Mouse (Mus musculus): ENCODE results near the gene Prokr1.
A peak's percentile ranks its signal among the peaks of the same experiment; 100 is the strongest.
"Not testable (repeated sequence)": the region's sequence is repeated elsewhere in the genome, so short reads cannot be mapped to it uniquely, and the experiment has no call there.

The Prokr1 gene

DNA sequence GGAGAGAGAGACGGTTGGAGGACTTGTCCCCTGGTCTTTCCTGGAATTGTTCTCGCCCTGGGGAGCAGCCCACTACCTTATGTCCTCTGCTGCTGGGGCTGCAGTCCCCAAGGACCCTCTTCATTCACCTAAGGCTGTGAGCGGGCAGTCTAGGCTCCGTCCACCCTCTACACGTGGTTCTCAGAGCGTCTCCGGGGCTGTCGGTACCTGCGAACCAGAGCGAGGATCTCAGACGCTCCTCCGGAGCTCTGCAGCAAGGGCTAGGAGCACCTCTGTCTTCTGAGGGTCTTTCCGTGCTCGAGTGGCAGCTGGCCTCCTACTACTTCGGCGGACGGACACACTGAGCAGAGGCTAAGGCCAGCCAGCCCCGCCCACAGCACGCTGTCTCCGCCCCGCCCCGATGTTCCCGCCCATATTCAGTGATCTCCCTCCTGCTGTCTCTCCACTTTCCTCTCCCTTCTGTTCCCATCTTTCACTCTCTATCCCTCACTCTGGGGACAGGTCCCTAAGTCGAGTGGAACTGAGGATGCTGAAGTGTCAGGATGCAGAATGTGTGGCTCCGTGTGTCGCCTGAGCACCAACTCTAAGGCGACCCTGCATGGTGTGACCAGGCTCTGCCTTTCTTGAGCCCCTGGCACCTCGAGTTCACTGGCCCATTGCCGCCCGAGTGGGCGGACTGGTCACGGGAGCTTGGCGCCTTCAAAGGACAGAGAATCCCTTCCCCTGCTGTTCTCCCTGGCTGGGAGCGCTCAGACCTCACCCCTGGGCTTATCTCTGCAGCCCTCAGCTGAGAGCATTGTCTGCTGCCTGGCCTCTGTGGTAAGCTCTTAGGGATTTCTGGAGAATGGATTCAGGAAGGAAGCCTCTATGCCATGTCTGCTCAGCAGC is at the start of gene Prokr1:
Gene Prokr1, minus strand, starts transcription at position 350 of the 888 bp plus-strand sequence.
- no peak for DNase-seq (ENCODE audit: low spot score)

DNA sequence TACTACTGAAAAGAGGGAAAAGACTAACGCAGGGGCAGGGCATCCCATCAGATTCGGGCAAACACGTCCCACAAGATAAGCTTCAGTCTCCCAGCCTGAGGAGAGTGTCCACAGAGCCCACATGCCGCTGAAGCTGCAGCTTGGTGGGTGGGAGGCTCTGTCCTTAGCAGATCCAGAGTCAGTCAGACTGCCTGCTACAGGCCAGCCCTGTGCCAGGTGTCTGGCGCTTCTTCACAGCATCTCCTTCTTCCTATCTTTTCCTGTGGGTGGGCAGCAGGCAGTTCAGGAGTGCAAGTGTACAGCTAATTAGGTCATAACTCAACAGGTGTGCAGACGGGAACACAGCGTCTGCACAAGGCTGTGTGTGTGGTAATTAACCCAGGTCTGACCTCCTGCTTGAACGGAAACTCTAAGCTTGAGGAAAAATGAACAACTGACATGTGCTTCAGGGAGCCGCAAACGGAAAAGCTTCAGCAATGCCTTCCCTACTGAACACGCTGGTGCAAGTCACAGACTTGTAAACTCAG is 47.7 kb upstream of the Prokr1 start:
- DNase-seq (ENCODE audit: low spot score): no peak

DNA sequence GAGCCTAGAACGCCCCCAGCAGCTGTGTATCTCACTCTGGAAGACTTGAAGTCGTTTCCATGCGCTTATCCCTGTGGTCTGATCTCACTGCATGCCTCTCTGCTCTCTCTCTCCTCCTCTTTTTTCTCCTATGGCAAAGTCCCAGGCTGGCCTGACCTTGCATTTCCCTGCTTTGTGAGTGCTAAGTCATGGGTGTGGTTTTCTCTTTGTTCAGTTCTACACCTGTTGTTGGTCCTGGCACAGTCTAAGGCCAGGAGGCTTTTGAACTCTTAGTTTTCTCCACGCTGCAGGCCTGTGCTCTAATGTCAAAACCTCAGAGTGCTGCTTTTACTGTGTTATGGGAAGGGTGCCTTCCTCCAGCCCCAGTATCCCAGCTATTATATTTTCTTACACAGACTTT is 41.6 kb upstream of the Prokr1 start:
- no peak for DNase-seq (ENCODE audit: low spot score)

DNA sequence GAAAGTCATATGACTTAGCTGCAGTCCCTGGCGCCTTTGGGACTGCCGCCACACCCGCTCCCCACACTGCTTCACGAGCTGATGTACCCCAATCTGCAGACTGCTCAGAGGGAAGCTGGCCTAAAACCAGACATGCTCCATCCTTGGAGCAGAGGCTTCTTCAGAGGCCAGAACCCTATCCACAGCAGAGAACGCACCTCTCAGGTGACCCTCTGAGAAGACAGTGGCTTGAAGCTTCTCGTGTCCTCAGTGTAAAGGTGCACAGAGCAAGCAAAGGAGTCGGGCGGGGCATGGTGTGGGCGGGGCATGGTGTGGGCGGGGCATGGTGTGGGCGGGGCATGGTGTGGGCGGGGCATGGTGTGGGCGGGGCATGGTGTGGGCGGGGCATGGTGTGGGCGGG is 38.4 kb upstream of the Prokr1 start:
- DNase-seq (ENCODE audit: low spot score): not testable (repeated sequence)

DNA sequence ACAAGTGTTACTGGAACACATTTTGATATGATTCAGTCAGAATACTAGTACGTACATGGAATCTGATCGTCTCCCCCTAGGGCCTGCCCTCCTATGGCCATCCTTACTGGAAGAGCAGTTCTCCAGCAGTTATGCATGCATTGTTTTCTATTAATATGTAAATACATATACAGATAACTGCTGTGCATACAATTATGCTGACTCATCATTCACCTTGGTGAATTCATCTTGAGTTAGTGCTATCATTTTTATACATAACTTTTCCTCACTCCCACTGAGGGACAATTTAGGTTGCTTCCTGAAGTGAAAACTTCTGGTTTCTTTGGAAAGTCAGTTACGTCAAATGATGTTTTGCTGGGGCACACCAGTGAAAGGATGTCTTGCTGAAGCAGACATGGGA is 32.6 kb upstream of the Prokr1 start:
- no peak for DNase-seq (ENCODE audit: low spot score)

DNA sequence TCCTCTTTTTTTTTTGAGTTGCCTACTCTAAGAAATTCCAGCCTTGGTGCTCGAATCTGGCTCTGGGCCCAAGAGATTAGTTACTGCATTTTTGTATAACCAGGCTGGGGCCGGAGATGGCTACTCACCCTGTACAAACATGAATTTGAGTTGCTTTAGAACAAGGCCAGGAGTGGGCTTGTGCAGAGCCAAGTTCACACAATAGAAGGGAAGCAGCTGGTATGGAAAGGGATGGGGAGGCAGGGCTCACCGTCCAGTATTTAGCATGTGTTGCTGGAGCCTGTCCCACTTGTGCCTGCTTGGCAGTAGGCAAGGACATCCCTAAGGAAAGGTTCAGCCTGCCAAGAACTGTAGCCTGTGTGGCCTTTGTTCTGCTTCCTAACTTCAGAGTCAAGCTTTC is 30.7 kb upstream of the Prokr1 start:
- DNase-seq (ENCODE audit: low spot score): peak; percentile 64

DNA sequence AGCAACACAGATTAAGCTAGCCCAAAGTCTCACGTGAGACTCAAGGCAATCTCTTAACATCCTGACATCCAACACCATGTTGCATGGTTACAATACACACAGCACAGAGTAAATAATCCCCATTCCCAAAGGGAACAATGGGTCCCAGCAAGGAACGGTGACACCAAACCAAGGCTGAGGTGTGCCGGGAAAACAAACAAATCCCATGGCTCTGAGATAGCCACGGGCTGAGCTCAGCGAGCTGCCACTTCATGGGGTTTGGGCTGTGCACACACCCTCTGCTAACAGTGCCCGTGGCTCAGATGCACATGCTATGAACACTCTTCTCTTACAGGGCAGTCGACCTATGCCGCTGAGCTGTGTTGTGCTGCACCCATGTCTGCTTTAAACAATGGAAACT is 27.5 kb upstream of the Prokr1 start:
- no peak for DNase-seq (ENCODE audit: low spot score)

DNA sequence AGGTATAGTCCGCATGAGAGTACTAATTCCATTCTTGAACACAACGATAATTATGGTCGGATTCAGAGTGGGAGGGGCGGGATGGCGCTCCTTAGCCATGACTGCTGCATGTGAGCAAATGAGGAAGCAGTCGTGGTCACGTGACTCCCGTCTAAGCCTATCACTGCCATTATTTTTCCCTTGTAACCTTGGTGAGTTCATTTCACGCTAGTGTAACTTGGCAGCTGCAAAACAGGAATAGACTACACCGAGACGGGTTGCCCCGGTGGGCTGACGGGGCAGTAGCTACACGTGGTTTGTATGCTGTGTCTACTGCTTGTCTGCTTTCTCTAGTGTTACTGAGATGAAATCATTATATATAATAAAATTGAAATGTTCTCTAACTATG is 25.1 kb upstream of the Prokr1 start:
- no peak for DNase-seq (ENCODE audit: low spot score)

DNA sequence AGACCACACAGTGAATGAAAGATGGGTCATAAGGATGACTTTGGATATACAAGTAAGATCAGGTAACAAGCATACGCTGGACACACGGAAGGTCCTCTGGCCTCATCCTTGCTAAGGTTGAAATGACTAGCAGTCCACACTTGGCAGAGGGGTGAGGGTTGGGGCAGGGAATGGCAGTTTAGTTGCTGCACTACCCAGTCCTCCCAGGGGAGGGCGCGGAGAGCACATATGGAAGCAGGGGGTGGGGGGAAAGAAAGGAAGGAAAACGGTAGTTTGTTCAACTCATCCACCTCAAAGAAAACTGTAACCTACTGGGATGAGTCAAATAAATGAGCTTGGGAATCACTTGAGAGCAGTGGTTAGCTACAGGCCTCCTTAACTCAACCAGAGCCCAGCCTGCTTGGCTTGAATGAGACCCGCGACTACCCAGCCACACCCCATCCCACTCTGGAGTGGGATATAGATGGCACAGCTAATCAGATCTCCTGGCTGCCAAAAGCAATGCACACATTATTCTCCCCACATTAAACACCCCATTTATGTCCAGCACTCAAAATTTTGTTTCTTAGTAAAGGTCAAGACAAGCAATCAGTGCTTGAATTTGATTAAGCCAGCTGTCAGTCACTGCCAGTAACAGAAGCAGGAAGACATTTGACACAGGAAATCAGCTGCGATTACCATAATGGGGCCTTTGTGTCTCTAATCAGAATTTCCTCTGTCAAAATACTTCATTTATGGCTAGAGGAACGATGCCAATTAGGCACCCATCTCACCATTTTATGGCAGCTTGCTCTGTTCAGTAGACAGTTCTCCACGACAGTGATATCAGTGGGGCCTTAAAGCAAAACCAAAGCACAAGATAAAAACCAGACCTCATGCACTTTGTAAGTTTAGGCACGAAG is 24.5 kb upstream of the Prokr1 start:
- DNase-seq (ENCODE audit: low spot score): no peak

DNA sequence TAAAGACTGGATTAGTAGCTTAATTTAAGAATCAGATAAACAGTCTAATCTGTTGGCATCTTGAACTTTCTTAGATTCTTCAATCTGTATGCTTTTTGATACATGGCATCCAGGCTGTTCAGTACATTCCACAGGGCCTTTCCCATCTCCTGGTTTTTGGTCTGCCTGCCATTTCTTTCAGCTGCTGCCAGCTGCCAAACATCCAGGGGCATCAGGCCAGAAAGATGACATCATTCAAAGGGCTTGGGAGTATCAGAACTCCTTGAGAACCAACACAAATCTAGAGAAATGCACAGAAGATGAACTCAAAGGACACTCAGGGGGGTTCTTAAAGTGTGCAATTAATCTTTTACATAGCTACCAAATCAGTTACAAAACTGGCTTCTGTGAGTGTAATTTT is 9.3 kb upstream of the Prokr1 start:
- peak; percentile 19 for DNase-seq (ENCODE audit: low spot score)

DNA sequence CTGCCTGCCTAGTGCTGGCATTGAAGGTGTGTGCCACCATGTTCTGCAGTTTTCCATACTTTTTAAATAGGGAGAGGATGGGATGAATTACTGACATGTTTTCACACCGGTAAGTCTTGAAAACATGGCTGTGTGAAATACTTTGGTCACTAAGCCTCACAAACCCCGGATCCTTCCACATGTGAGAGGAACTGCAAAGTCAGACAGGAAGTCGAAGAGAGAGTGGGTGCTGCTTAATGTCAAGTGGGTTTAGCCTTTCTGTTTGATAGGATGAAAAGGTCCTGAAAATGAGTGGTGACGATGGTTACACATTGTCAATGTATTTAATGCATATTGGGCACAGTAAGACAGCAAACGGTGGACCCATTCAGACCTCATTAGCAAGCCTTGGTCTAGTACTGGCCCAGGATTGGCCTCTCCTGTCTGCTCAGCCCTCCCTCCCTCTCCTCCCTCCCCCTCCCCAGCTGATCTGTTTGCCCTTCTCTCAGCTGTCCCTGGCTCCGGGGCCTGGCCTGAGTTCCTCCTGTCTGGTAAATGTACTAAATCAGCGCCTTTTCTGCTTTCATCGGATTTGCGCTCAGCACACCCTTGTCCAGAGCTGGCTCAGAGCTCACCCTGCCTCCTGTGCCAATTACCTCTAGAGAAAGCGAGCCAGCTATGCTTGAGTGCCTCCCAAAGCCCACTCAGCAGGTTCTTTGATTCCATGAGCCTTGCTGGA is 6.7 kb upstream of the Prokr1 start:
- DNase-seq (ENCODE audit: low spot score): no peak

DNA sequence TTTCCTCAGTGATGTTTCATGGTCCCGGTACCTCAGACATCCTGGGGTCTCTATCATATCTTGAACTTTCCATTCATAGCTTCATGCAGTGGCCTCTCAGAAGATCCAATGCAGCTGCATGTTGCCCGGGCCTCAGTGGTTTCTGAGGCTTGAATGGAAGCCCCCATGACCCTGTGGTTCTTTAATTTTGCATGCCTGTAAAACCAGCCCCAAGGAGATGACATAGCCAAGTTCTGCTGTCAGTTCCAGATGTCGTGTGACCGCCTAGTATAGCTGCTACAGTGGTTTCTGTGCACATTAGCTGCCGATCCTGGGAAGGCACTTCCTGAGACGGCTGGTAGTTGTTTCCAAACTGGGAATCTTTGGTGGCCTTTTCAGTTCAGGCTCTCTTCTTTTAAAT is 3.6 kb upstream of the Prokr1 start:
- DNase-seq (ENCODE audit: low spot score): no peak

DNA sequence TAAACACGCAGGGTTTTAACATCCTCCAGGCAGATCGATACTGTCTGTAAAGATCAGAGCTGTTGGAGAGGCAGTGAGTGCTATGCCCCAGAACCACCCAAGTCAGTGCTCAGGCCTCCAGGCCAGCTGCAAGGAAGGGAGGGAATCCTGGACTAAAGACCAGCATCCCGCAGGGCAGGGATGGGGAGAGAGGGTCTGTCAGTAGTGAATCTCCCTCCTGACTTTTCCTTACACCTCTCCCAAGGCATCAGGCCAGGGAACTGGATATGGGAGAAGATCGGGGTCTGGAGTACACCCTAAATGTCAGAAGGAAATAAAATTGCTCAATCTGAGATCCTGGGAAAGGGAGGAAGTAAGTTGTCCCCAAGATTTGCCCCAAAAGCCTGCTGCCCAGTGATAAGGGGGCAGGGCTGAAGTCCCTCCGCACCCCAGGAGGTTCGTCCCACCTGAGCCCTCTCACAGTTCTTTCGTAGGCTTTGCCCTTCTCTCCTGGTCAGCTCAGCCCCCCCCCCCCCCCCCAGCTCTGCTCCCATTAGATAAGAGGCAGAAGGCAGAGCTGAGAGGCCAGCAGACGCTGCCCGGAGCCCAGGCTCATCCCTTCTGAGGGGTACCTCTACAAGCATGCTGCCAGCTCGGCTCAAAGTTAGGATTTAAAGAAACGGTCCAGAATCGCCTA is 687 bp downstream of the Prokr1 start:
- no peak for DNase-seq (ENCODE audit: low spot score)

DNA sequence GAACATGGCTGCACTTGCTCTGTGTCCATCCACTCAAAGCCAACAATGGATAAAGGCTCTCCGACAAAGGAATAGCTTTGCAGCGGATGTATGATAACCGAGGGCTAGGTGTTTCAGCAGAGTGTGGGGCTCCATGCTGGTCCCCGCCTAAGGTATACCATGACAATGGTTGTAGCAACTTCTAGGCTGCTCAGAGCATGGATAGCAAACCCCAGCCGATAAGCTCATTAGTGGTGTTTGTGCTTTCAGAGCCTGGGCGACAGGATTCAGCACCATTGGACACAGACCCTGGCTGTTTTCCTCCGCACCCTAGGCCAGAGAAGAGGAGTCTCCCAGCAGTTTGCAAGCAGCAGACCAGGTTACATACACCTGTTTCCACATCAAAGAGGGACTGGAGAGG is 6.6 kb downstream of the Prokr1 start:
- no peak for DNase-seq (ENCODE audit: low spot score)

DNA sequence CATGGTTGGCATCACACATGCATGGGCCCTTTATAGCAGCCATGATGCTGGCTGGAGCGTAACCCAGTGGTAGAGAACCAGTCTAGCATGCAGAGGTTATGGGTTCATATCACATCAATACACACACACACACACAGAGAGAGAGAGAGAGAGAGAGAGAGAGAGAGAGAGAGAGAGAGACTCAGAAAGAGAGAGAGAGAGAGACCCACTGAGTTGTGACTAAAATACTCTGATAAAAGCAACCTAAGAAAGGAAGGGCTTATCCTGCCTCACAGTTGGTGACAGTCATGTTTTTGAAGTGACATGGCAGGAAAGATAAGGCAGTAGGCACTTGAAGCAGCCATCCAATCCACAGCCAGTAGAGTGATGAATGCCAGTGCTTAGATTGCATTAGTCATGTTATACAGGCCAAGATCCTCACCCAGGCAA is 7.3 kb downstream of the Prokr1 start:
- no peak for DNase-seq (ENCODE audit: low spot score)

DNA sequence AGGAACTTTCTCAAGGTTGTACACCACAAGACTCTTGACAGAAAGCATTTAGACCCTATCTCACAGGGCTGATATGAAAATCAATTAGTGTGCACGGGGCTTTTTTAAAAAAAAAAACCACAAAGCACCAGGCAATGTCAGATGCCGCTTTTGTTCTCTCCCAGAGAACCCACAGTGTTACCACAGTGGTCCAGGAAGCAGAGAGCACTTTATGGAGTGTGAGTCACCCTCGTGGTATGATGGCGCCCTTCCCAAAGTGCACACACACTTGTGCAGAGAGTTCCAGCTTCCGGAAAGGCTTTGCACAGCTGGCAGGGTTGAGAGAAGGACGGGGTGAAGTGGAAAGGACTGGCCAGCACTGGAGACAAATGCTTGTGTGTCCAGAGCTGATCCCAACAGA is 8.1 kb downstream of the Prokr1 start:
- no peak for DNase-seq (ENCODE audit: low spot score)

DNA sequence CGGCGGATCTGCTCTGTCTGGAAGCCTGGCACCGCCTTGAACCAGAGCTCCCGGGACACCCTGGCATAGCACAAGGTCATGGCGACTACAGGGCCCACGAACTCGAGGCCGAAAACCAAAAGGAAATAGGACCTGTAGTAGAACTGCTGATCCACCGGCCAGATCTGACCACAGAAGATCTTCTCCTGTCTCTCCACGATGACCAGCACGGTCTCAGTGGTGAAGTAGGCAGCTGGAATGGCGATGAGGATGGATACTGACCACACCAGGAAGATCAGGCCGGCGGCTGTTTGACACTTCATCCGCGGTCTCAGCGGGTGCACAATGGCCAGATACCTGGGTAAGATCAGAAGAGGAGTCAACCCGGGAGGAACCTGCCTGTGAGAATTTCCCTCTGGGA is 9.0 kb downstream of the Prokr1 start:
- DNase-seq (ENCODE audit: low spot score): no peak

DNA sequence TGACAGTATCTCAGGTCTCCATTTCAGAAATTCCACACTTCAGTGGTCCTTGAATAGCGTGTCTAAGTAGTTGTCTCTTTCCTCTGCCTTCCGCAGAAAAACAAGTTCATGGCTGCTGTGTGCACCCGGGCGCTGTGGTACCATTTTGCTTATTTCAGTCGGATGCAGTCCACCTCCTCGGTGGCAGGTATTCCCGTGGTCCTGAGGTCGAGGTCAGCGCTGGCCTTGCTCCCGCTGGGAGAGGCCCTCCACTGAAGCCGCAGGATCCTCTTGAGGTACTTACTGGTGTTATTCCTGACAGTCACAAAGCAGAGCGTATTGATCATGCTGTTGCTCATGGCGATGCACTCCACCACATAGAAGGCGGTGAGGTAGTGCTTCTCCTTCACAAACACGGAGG is 9.5 kb downstream of the Prokr1 start:
- no peak for DNase-seq (ENCODE audit: low spot score)

DNA sequence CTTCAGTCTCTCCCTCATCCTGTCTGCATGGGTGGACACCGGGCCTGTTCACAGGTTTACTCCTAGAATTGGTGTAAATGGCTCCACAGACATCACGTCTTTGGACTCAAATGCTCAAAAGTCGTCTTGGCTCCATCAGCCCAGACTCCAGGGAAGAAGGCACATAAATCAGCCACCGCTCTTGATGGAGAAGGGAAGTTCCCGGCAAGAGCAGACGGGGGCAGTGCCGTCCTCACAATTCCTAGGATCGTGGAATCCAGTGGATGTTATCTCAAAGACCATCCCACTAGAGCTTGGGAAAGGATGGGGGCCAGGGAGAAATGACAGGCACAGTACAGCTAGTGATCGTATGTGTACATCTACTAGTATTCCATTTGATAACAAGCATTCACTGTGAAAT is 12.3 kb downstream of the Prokr1 start:
- DNase-seq (ENCODE audit: low spot score): no peak

DNA sequence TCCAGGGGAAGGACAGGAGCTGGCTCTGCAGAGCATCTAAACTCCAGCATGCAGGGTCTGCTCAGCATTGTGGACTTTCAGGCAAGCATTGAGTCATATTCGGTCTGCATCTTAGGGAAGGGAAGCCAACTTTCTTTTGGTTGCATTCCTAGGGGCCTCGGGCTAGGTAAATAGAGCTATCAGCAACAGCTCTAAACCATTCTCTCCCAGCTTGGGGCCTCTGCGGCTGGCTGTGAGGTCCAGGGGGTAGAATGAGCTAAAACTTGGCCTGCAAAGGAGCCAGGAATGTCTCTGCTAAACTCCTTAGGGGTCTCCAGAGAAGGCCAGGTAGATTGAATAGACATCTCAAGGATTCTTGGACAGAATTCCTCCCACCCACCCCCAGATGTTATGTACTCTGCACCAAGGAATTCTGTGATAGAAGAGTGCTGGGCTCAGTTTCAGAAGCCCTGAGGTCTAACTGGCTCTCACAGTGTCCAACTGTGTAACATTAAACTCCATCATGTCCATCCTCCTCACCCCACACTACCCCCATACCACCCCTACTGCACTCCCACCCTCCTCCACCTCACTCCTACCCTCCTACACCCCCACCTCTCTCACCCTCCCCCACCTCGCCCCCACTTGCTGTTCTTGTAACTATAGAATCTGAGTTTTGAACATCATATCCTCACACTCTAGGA is 13.8 kb downstream of the Prokr1 start:
- no peak for DNase-seq (ENCODE audit: low spot score)

DNA sequence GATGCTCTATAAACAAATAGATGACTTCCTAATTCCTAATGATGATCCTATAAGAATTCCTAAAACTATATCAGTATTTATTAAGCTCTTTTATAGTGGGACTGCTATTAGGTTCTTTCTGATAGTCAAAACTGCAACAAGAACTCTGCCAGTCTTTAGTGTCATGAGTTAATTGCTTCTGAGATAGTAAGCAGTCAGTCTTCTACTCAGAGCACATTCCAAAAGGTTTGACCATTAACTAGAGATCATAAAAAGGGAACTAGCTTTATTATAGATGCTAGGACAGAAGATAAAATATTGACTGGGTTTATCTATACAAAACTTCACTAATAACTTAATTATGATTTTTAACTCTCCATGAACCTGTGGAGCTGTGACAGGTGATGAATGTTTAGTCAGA is 18.7 kb downstream of the Prokr1 start:
- not testable (repeated sequence) for DNase-seq (ENCODE audit: low spot score)

All from ovary, adult 18-20 months (tissue).